Comparison of ENCODE assay signal across 9 mouse cellular contexts in the genomic region with DNA sequence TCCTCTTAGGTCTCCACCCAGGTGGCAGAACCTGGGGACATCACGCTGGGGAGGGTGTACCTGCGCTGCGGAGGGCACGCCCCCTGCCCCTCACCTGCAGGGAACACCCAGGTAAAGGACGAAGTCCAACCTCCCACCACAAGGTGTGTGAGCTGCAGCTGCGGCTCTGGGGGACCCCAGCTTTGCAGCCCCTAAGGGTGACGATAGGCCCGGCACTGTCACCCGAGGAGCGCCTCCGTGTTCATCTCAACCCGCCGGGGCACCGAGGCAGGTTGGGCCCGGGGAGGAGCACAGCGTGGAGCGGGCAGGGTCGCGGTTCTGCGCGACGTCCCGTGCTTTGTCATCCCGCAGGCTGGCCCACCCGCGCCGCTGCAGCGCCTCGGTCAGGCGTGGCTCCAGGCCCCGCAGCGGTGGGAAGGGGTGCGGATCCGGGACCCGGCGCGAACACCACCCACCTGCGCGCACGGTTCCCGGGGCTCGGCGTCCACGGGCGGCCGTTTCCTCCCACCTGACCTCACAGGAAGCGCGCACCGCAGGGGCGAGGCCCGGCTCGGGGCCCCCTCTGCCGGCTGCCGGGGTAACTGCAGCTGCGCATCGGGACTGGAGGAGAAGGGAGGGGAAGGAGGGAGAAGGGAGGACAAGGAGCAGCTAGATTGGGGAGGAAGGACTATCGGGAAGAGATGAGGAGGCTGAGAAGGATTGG. TPM values are rescaled to one million over a fixed set of nuclear protein-coding genes. Genes with fewer than 3 reads are reported as not detected.
DNase-seq lines count a peak whose midpoint lies in the region; ATAC-seq and TF ChIP-seq lines count a peak whose summit lies in the region.
"Had no signal": no experiment of that assay in that cellular context is flagged by ENCODE, and none has a peak within 500 bp of the region (broad histone marks: within the 10 kb centered on the region; RNA-seq: fewer than 3 reads in every experiment).

No protein-coding gene starts in this region.

- in situ Hi-C loops in Patski (cut with MboI; ENCODE audit: low pct_unique_long_range_greater_than_20kb), result no loop called here

- POLR2A ChIA-PET in Patski (lab: Charles Lee), result no interaction called here

- CTCF ChIA-PET in Patski (lab: Charles Lee), result no interaction called here

- ATAC-seq in Patski, result peak; percentile 83
- peak; percentile 79 for ATAC-seq in hindbrain, embryonic 14.5 days (ENCODE audit: low FRiP score)

- DNase-seq in Patski (ENCODE audit: low read depth, low spot score), result no peak
- peak; percentile 87 to 95 for DNase-seq in cerebellum, postnatal 4 days (ENCODE audit: low spot score in 2 of 2)
- DNase-seq in frontal cortex, postnatal 36 days (ENCODE audit: low spot score in 2 of 2), result peak; percentile 88 to 91
- peak; percentile 87 for DNase-seq in hindbrain, embryonic 14.5 days (ENCODE audit: low spot score)
- peak; percentile 93 to 95 for DNase-seq in layer of hippocampus, postnatal 25 days (ENCODE audit: extremely low spot score in 1 of 2, low spot score in 1 of 2)
- DNase-seq in lung, postnatal 10 days, result peak; percentile 86
- DNase-seq in retina, adult 2 months (ENCODE audit: low read depth, low spot score), result peak; percentile 66
- DNase-seq in thymus, postnatal 14 days, result peak; percentile 88

- H3K27me3 ChIP-seq in Patski, result peaks cover 15% of the 10 kb centered on the region
- peaks cover 26% of the 10 kb centered on the region; the same call in 1 of the 2 replicates for H3K27me3 ChIP-seq in hindbrain, embryonic 14.5 days (ENCODE audit: control insufficient read depth, insufficient read depth, low read length)

- peak overlapping the region; percentile 77 for H3K9ac ChIP-seq in hindbrain, embryonic 14.5 days

- WGBS in hindbrain, embryonic 14.5 days, result under 1% methylated on average over 57 of the region's 57 CpGs

- H3K4me1 ChIP-seq in hindbrain, embryonic 14.5 days (replicated peaks; ENCODE audit: control insufficient read depth, insufficient read depth, low read length), result peaks cover 22% of the 10 kb centered on the region

- H3K36me3 ChIP-seq in hindbrain, embryonic 14.5 days (replicated peaks; ENCODE audit: control insufficient read depth, insufficient read depth), result peaks cover 10% of the 10 kb centered on the region; the same call in 1 of the 2 replicates

- TF ChIP-seq CTCF in Patski (IDR thresholded peaks at IDR 0.05), result no peak

- no peak overlapping the region for H3K27ac ChIP-seq in hindbrain, embryonic 14.5 days
- H3K27ac ChIP-seq: macrophage had no signal

- H3K4me3 ChIP-seq in hindbrain, embryonic 14.5 days (replicated peaks; ENCODE audit: low read length), result peak overlapping the region; percentile 54

- H3K4me2 ChIP-seq in hindbrain, embryonic 14.5 days (replicated peaks), result peak overlapping the region; percentile 98

- no peaks in the 10 kb centered on the region for H3K9me3 ChIP-seq in hindbrain, embryonic 14.5 days (ENCODE audit: control insufficient read depth, low read length)

RNA-seq across cellular contexts. Expression of a gene that starts 22.2 kb away (rescaled TPM):
- not detected for polyA plus RNA-seq in Patski (2021)
- polyA plus RNA-seq in hindbrain, embryonic 14.5 days (2014; fragmentation: Nextera tagmentation; extraction: Ambion mirVana), result not detected in 2 replicates
- total RNA-seq in layer of hippocampus, postnatal 25 days (2021), result not detected
- polyA plus RNA-seq: macrophage had no signal

RNA-seq across cellular contexts. Expression of a gene that starts 33.1 kb away (rescaled TPM):
- polyA plus RNA-seq in Patski (2021), result 13.2 TPM
- 41.6 TPM in 2 replicates for polyA plus RNA-seq in hindbrain, embryonic 14.5 days (2014; fragmentation: Nextera tagmentation; extraction: Ambion mirVana)
- 10 to 100 TPM; 37.1 to 40.6 TPM for total RNA-seq in layer of hippocampus, postnatal 25 days (2021)
- polyA plus RNA-seq: macrophage had no signal
